Mouse (Mus musculus) gastrocnemius, adult 2 months (tissue): ENCODE measurements at regions not wholly inside any gene's neighbourhood (a gene's known extent, or its start where the extent isn't known, plus 50 kb on each side); places are given as distances from the start of the nearest gene placed in this dataset.

Experiments
- DNase-seq: peaks from one replicate; pipeline ENCODE4 v3.0.0; 2022
- H3K27ac ChIP-seq: fragments of 200-600 bp; 2 replicates; pipeline ENCODE4 v1.8.1; 2022; ENCODE audit warnings: mild to moderate bottlenecking
- H3K4me3 ChIP-seq: fragments of 200-600 bp; 2 replicates; pipeline ENCODE4 v1.8.1; 2022; ENCODE audit warnings: mild to moderate bottlenecking, moderate library complexity
- CTCF ChIP-seq: fragments of 200-600 bp; IDR thresholded peaks from 2 replicates; pipeline ENCODE4 v1.8.1; 2022; ENCODE audit warnings: antibody characterized with exemption, mild to moderate bottlenecking, moderate library complexity
- intact Hi-C: fragments of 180-260 bp; cut with DNase I; formaldehyde crosslinking; loops from one replicate; pipeline ENCODE4 v1.15.1; 2025

DNA sequence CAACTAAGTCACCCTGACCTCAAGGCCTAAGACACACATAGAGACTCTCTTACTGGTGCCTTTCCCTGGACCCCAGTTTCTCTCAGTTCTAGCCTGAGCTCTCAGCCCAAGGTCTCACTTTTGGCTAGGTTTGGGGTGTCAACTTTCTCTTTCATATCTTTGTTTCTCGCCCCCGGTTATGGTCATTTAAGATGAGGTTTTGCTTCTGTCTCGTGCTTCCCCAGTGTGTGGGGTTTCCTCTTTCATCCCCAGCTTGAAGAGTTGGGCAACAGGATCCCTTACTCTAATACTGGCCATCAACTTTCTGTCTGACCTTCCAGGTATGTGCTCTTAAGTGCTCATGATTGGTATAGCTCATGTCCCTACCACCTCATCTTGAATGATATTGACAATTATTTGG lies 67.5 kb downstream of the Lmo4 start:
- no peak for DNase-seq
- TF ChIP-seq CTCF: no peak
- Histone ChIP-seq H3K27ac (no peak overlapping the region), H3K4me3 (no peak overlapping the region)
- intact Hi-C loops: no loop called here

DNA sequence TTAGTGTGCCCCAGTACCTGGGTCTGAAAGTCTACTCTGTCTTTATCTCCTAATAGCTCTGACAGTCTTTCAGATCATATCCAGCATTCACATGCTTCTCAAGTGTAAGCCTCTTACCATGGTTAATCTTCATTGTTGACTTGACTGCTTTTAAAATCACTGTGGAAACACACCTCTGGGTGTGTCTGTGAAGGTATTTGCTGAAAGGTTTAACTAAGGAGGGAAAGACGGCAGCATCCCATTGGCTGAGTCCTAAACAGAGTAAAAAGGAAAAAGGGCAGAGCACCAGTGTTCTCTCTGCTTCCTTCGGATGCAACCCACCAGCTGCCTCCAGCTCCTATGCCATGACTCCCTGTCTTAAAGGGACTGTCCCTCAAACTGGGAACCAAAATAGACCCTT lies 68.6 kb downstream of the Lmo4 start:
- intact Hi-C loops: no loop called here
- no peak for DNase-seq
- H3K27ac ChIP-seq: no peak overlapping the region
- H3K4me3 ChIP-seq: no peak overlapping the region
- no peak for TF ChIP-seq CTCF

DNA sequence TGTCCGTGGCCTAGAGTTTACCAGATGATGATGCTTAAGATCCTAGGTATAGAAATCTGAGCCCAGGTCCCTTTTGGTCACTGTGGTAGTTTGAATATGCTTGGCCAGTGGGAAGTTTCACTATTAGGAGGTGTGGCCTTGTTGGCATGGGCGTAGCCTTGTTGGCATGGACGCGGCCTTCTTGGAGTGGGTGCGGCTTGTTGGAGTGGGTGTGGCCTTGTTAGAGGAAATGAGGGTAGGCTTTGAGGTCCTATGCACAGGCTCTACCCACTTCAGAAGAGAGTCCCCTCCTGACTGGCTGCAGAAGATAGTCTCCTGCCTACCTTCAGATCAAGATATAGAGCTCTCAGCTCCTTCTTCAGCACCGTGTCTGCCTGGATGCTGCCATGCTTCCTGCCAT lies 69.4 kb downstream of the Lmo4 start:
- intact Hi-C loops: no loop called here
- Histone ChIP-seq H3K27ac (no peak overlapping the region), H3K4me3 (no peak overlapping the region)
- DNase-seq: no peak
- TF ChIP-seq CTCF: no peak

DNA sequence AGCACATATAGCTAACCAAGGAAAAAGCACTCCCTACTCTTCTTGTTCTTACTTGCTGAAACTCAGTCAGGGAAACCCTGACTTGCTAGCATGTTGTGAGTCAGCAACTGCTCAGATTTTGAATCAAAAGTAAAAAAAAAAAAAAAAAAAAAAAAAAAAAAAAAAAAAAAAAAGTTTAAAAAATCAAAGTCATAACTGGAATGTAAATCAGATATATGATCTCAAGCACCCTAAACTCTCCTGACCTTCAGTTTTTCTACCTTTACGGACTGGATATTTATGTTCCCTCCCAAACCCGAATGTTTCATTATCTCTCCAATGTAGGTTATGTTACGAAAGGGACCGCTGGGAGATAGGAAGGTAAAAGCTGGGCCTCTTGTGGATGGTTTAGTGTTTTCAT lies 77.0 kb downstream of the Lmo4 start:
- intact Hi-C loops: no loop called here
- no peak for TF ChIP-seq CTCF

DNA sequence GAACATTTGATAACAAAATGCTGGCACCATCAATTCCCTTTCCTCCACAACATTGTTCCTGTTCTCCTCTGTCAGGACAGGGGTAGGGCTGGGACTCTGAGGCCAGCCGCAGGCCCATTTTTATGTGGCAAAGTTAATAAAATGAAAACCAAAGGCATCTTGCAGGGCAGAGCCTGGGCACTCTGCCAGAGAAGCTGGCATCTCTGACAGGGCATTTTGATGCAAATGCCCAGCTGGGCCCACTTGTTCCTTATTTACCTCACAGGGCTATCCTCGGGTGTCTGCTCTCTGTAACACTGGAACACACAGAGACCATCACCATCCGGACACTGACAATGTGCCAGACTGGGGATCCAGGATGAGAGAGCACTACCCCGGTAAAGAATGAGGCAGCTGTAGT lies 80.7 kb downstream of the Lmo4 start:
- Histone ChIP-seq H3K27ac (no peak overlapping the region), H3K4me3 (no peak overlapping the region)
- no peak for TF ChIP-seq CTCF
- intact Hi-C loops: no loop called here
- DNase-seq: no peak

More for the DNA sequence above, 77.0 kb downstream of the Lmo4 start:
- H3K27ac ChIP-seq: no peak overlapping the region
- no peak for DNase-seq
- H3K4me3 ChIP-seq: no peak overlapping the region

DNA sequence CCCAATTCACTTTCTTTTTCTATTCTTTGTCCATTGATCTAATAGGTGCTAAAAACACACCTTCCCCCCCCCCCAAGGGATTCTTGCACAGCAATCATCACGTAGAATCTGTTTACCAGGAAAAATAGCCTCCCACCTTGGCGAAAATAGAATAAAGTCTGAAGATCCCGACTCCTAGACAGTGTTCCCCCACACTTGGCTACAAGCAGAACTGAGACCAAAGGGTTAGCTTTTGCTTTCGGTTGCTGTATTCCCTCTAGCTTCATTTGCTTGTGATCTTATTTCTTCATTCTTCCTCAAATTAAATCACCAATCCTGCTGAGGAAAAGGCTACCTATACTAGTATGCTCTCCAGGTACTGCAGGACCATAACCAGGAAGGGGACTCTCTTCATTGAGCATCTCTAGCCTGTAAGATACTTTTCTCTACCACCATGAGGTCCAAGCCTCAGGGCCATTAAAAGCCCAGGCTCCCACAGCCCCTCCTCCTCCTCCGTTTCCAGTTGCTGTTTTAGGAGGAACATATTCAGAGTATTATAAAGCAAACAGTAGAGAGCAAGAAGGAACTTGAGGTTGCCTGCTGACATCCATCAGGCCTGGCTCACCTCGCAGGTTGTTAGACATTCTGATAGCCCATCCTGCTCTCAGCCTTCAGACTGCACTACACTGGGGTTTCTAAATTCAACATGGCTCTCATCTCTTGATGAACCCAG lies 81.5 kb downstream of the Lmo4 start:
- no peak for TF ChIP-seq CTCF

DNA sequence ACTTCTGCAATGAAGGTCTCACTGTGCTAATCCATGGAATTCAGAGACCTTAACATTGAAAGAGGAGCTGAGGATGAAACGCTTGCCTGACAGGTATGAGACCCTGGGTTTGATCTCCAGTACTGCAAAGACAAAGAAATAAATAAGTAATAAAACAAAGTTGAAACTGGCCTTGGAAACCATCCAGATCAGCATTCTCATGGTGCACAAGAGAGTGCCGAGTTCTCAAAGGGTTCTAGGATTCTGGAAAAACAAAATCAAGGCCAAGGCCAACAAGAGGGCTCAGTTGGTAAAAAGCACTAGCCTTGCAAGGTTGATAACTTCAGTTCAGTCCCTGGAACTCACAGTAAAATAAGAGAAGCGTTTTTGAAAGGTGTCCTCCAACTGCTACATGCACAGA lies 85.9 kb downstream of the Lmo4 start:
- no peak for DNase-seq
- no peak for TF ChIP-seq CTCF
- Histone ChIP-seq H3K4me3 (no peak overlapping the region), H3K27ac (no peak overlapping the region)
- intact Hi-C loops: no loop called here

More for the DNA sequence above, 81.5 kb downstream of the Lmo4 start:
- Histone ChIP-seq H3K4me3 (no peak overlapping the region), H3K27ac (no peak overlapping the region)
- intact Hi-C loops: no loop called here
- no peak for DNase-seq

DNA sequence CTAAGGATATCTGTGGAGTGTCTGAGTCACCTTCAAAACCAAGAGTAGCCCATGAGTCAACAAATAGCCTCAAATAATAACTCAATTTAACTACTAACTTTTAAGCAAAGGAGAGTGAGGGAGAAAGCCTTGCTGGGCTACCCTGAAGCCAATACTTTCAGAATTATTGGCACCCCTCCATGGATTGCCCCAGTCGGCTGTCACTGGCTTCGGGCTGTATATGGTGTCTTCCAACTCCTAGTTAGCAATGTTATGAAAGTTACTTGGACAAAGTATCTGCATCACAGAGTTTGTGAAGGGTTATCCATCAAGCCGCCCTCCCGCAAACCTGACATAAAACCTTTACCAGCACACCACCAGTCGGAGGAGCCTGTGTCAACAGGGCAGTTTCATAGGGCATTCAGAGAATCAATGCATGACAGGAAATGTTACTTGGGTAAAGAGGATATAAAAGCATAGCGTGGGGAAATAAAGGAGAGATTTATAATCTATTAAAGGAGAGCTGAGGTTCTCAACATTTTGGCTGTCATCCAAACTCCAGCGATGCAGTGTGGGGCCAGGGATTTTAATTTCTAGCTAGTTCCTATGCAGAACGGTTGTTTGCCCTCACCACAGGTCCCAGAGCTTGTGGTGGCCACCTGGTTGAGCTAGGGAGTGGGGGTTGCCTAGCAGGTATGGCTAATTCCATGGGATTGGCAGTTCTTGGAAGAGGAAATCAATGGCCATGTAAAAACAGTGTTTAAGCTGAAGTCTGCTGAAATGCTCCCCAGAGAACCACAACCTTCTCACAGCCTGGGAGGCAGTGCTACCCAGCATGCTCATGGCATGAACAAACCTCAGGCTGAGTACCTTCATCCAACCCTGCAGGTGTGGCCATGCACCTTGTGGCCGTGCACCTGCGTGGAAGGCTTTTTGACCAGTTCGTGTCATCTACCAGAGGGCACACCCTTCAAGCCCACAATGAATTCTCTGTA lies 91.1 kb downstream of the Lmo4 start:
- intact Hi-C loops: no loop called here
- TF ChIP-seq CTCF: no peak

DNA sequence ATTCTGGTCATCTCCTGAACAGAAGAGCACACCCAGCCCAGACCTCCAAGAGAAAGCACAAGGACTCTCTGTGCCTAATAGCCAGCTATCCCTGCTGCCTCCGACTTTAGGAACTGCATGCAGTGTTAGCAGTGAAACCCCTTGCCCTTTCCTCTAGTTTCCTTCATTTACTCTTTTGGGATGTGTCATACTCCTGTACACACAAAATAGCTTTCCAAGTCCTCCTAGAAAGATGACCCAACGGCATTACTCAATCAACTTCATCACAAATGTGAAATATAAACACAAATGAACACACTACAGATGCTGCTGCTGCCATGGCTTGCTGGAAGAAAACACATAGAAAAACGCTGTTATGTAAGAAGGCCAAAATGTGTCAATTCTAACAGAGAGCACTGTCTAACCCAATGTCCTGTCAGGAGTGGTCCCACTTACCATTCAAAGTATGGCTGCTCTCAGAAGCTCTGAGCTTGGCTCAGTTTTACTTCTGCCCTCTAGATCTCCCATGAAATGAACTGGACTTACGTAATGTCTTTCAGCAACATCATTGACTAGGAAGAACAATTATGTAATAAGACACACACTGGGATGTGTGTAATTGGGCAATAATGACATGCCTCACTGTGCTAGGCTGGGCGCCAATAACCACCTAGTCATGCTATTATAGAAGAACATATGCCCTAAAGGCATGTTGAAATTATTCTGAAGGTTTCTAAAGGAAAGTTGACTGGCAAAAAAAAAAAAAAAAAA lies 94.5 kb downstream of the Lmo4 start:
- intact Hi-C loops: no loop called here
- TF ChIP-seq CTCF: no peak
- no peak overlapping the region for H3K4me3 ChIP-seq
- no peak overlapping the region for H3K27ac ChIP-seq
- no peak for DNase-seq

More for the DNA sequence above, 91.1 kb downstream of the Lmo4 start:
- no peak for DNase-seq
- Histone ChIP-seq H3K27ac (no peak overlapping the region), H3K4me3 (no peak overlapping the region)

DNA sequence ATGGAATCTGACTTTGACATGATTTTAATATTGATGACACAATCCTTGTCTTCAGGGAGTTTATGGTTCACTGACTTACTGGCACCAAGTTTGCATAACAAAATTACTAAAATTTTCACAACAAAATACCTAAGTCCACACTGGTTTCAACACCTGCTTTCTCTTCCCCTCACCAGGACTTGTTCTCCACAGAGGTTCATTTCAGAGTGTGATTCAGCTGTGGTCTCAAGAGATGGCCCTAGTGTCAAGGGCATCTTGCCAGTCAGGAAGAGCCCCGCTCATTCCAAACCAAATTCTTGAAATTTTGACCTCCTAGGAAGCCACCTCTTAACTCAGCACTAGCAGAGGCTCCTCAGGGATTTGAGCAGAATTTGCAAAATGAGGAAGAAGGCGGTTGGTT lies 95.3 kb downstream of the Lmo4 start:
- H3K27ac ChIP-seq: no peak overlapping the region
- intact Hi-C loops: no loop called here
- no peak for DNase-seq
- no peak overlapping the region for H3K4me3 ChIP-seq
- TF ChIP-seq CTCF: no peak

DNA sequence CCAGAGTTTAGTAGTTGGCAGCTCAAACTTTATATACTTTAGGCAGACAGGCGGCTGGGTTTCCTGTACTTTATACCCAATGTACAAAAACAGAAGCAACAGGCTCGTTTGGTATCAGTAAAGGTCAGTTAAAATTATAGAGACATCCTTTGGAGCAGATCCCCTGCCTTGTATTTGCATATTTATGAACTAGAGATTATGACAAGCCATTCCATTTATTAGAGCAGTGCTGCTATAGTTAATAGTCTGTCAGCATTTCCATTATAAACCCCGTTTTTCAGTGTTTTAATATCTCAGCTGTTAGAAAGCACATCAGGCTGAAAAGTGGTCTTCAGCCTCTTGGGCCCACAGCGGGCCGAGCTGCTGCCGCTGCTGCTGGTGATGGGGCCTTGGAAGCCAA lies 96.7 kb downstream of the Lmo4 start:
- DNase-seq: no peak
- intact Hi-C loops: no loop called here
- TF ChIP-seq CTCF: no peak
- Histone ChIP-seq H3K27ac (no peak overlapping the region), H3K4me3 (no peak overlapping the region)

DNA sequence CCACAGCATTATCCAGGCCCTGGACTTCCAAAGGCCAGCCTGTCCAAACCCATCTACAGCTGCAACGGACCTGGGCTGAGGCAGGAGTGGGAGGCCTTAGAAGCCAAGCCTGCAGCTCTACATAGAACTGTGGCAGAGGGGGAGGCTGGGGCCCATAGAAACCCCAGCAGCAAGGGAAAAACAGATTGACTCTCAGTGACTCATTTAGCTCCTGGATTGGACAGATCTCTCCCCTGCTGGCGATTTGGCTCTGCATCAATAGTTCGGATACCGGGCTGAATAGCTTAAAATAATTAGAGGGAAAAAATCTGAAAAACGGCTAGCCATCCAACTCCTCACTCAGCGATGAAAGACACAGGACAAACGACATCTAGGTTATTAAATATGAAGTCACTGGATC lies 97.4 kb downstream of the Lmo4 start:
- no peak overlapping the region for H3K4me3 ChIP-seq
- intact Hi-C loops: no loop called here
- no peak overlapping the region for H3K27ac ChIP-seq
- TF ChIP-seq CTCF: no peak
- DNase-seq: no peak

DNA sequence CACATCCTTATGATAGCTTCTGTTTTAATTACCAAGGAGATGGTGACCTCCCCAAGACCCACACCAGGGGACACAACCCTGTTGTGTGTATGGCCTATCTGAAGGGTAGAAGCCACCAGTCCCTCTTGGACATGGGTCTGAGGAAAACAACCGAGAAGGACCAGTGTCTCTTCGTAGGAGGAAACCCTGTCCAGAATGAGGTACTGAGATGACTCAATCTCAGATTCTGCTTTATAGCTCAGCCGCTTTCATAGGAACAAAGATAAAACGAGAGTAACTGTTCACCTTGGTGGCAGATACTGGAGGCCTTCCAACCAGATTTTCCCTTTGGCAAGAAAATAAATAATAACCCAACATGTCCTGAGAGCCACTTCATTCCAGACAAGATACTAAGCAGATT lies 100.7 kb downstream of the Lmo4 start:
- no peak for DNase-seq
- intact Hi-C loops: no loop called here
- TF ChIP-seq CTCF: no peak
- Histone ChIP-seq H3K4me3 (no peak overlapping the region), H3K27ac (no peak overlapping the region)
